Mouse (Mus musculus) C2C12 (cell line): ENCODE measurements around the gene Cnnm1.

Experiments used
- CEBPB ChIP-seq: IDR thresholded peaks from one replicate; pipeline ENCODE4 v1.6.1; 2011; ENCODE audit warnings: low read depth, mild to moderate bottlenecking, control low read depth, moderate library complexity
- CTCF ChIP-seq: IDR thresholded peaks from one replicate; pipeline ENCODE4 v1.5.1; 2011; ENCODE audit not compliant: control insufficient read depth, insufficient read depth, insufficient read length
- FOSL1 ChIP-seq: IDR thresholded peaks from one replicate; pipeline ENCODE4 v1.8.0; 2011; ENCODE audit warnings: mild to moderate bottlenecking, low read length; ENCODE audit not compliant: poor library complexity, insufficient read depth, severe bottlenecking
- USF1 ChIP-seq: IDR thresholded peaks from one replicate; pipeline ENCODE4 v1.6.1; 2011; ENCODE audit warnings: low read depth, mild to moderate bottlenecking, control low read depth, moderate library complexity

- no peak for TF ChIP-seq CTCF
- no peak for TF ChIP-seq CEBPB
- no peak for TF ChIP-seq USF1
- TF ChIP-seq FOSL1: no peak
These were observed 54.7 kb downstream of the Cnnm1 start for GRCm38 (mm10) chr19:43494914-43495313.
